Mouse (Mus musculus): Measurements from ENCODE around the gene Rsph1. TPM values are rescaled to one million over a fixed set of nuclear protein-coding genes. Genes with fewer than 3 reads are reported as not detected.

Rsph1 gene
- 38.6 TPM for polyA plus RNA-seq (2014; fragmentation: Illumina TruSeq; extraction: RNeasy Lipid Tissue Mini Kit (QIAGEN cat#74804); ENCODE audit: insufficient read depth, low read depth, low replicate concordance)

GRCm38 (mm10) chr17:31276922-31277918 lies at the start of gene Rsph1:
Gene Rsph1 (minus strand): TSS chr17:31277383.

DNA sequence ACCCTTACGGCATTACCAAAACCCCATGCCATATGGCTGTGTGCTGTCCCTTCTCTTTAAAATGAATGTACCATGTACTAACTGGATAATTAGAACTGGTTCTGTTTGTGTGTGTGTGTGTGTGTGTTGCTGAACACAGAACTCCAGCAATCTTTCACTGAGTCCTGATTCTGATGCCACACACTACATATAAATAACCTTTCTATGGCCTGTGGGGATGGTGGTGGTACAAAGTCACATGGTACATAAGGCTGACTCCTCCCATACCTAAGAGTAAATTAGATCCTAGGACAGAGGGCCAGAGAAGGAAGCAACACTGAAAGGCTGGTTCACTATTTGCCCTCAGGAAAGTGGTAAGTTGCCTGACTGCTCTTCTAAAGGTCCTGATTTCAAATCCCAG lies 9.3 kb upstream of the Rsph1 start, which contains the start of gene Slc37a1:
Slc37a1 (plus strand) TSS at position 301 of the 400 bp plus-strand sequence.

GRCm38 (mm10) chr17:31207771-31208334 lies 69.3 kb downstream of the Rsph1 start, which contains the start of gene Ubash3a:
Gene Ubash3a (plus strand): TSS chr17:31207873.

Other genes with a start within 250 kb of the Rsph1 start
- gene Abcg1, start 219.7 kb downstream of the Rsph1 start, polyA plus RNA-seq (2014; fragmentation: Illumina TruSeq; extraction: RNeasy Lipid Tissue Mini Kit (QIAGEN cat#74804); ENCODE audit: insufficient read depth, low read depth, low replicate concordance): 16.4 TPM
- gene Tff3, start 147.7 kb downstream of the Rsph1 start, polyA plus RNA-seq (2014; fragmentation: Illumina TruSeq; extraction: RNeasy Lipid Tissue Mini Kit (QIAGEN cat#74804); ENCODE audit: insufficient read depth, low read depth, low replicate concordance): not detected
- 32.1 TPM for gene Tff2, start 133.1 kb downstream of the Rsph1 start, polyA plus RNA-seq (2014; fragmentation: Illumina TruSeq; extraction: RNeasy Lipid Tissue Mini Kit (QIAGEN cat#74804); ENCODE audit: insufficient read depth, low read depth, low replicate concordance)
- gene Tff1, start 112.1 kb downstream of the Rsph1 start, polyA plus RNA-seq (2014; fragmentation: Illumina TruSeq; extraction: RNeasy Lipid Tissue Mini Kit (QIAGEN cat#74804); ENCODE audit: insufficient read depth, low read depth, low replicate concordance): not detected
- not detected for gene Tmprss3, start 78.4 kb downstream of the Rsph1 start, polyA plus RNA-seq (2014; fragmentation: Illumina TruSeq; extraction: RNeasy Lipid Tissue Mini Kit (QIAGEN cat#74804); ENCODE audit: insufficient read depth, low read depth, low replicate concordance)
- 1.0 TPM for gene Ubash3a, start 69.5 kb downstream of the Rsph1 start, polyA plus RNA-seq (2014; fragmentation: Illumina TruSeq; extraction: RNeasy Lipid Tissue Mini Kit (QIAGEN cat#74804); ENCODE audit: insufficient read depth, low read depth, low replicate concordance)
- gene Slc37a1, start 9.4 kb upstream of the Rsph1 start, polyA plus RNA-seq (2014; fragmentation: Illumina TruSeq; extraction: RNeasy Lipid Tissue Mini Kit (QIAGEN cat#74804); ENCODE audit: insufficient read depth, low read depth, low replicate concordance): 14.7 TPM
- 37.4 TPM for gene Pde9a, start 108.8 kb upstream of the Rsph1 start, polyA plus RNA-seq (2014; fragmentation: Illumina TruSeq; extraction: RNeasy Lipid Tissue Mini Kit (QIAGEN cat#74804); ENCODE audit: insufficient read depth, low read depth, low replicate concordance)
- 8.2 TPM for gene Wdr4, start 242.6 kb upstream of the Rsph1 start, polyA plus RNA-seq (2014; fragmentation: Illumina TruSeq; extraction: RNeasy Lipid Tissue Mini Kit (QIAGEN cat#74804); ENCODE audit: insufficient read depth, low read depth, low replicate concordance)
- gene Ndufv3, start 242.7 kb upstream of the Rsph1 start, polyA plus RNA-seq (2014; fragmentation: Illumina TruSeq; extraction: RNeasy Lipid Tissue Mini Kit (QIAGEN cat#74804); ENCODE audit: insufficient read depth, low read depth, low replicate concordance): 194 TPM